Mouse (Mus musculus) CD4-positive helper T cell, adult 2 months (primary cell): ENCODE measurements at regions not wholly inside any gene's neighbourhood (a gene's known extent, or its start where the extent isn't known, plus 50 kb on each side); places are given as distances from the start of the nearest gene placed in this dataset.

Experiments used
- DNase-seq: peaks from one replicate; pipeline ENCODE4 v3.0.0-alpha.2; 2012; ENCODE audit warnings: low read depth, missing footprints, low spot score

DNA sequence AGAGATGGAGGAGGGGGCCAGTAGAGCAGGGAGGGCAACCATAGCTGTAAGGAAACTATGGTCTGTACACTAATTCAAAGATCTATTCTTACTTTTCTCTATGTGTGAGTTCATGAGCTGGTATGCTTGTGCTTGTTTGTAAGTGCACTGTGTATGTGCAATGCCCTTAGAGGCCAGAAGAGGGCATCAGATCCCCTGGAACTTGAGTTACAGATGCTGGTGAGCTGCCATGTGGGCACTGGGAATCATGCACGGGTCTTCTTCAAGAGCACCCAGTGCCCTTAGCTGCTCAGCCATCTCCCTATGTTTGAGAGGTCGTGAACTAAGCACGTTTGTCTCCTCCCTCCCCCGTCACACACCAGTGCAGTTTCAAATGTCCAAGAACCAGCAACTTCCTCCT, 68.9 kb downstream of the Tbx3 start:
- no peak for DNase-seq

DNA sequence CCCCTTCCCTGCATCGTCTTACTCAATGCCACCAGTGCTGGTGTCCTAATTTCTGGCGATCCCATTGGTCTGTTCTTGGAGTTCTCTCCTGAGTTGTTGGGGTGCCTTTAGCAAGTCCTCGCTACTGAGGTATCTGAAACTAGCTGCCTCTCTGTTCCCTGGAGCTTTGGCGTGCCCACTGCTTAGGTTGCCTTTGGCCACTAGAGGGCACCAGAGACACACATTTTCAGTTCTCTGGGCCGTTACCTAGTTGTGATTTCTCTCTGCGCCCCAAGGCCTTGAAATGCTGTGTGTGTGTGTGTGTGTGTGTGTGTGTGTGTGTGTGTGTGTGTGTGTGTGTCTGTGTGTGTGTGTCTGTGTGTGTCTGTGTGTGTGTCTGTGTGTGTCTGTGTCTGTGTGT, 70.6 kb downstream of the Tbx3 start:
- DNase-seq: peak; percentile 39

DNA sequence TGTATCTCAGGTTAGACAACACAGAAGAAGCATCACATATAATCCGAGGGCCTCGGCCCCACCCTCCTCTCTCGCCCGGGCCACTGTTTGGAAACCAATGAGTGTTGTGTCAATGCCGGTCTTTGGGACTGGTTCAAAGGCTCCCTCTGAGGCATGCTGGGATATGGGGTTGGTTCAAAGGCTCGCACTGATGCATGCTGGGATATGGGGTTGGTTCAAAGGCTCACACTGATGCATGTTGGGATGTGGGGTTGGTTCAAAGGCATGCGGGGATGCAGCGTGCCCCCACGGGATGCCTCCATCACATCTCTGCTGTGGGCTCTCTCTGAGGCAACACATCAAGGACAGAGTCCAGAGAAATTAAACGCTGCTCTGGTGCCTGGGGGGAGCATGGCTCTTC, 73.3 kb downstream of the Tbx3 start:
- DNase-seq: no peak

DNA sequence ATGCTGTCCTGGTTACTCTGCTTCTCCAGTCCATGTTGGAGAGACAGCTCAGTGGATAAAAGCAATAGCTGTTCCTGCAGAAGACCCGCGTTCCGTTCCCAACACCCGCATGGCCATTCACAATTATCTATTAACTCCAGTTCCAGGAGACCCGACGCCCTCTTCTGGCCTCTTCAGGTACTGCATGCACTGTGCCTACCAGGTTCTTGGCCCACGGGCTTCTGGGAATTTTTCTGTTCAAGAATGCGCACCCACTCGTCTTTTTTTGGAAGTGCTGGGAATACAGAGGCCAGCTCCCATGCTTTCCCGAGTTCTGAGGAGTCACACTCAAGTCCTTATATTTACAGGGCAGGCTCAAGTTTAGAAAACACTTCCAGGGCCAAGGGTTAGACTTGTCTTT, 76.6 kb downstream of the Tbx3 start:
- no peak for DNase-seq

DNA sequence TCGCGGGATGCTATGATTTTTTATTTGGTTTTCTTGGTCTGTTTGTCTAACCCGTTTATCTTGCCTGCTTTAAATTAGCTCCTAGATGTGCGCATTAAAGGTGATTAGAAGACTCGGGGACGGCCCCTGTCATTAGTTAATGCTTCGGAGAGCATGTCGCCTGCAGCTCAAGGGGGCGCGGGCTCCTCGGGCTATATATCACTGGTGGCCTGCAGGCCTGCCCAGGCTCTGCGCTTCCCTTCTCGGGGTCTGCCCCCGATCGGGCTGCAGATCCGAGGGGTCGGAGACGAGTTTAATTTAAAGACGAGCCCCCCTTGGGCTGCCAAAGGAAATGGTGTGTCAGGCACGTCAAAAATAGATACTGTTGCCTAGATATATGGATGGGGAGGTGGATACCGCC, 78.2 kb downstream of the Tbx3 start:
- DNase-seq: peak; percentile 8

DNA sequence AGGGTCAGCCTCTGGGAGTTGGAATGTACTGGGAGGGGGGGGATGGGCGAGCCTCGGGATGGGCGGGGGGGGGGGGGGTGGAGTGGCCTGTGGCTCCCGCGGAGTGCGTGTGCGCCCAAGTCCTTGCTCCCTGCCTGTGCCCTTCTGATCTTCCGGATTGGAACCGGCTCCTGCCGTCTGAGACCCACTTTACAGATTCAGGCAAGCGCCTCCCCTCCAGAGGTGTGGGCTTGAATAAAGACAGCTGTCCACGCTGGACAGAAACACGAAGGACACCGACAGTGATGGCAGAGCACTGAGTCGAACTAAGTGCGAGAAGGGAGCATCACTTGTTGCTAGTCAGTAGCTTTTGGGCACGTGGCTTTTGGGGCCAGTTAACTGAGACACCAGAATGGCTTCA, 78.7 kb downstream of the Tbx3 start:
- no peak for DNase-seq

DNA sequence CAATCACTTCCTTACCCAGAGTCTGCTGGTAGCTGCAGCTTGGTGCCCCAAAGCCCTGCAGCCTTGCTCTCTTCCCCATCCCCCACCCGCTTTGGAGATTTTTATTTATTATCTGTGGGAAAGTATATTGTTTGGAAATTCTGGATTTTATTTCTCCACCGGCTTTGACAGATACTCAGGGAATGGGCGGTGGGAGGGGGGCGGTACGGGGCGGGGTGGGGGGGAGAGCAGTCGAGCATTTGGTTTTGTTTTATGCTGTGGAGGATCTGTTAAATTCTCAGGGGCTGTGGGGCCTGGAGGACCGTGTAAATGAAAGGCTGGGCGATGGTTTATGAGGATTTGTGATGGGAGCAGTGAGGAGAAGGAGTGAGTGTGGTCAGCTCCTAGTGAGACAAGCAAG, 76.7 kb upstream of the Tbx5 start:
- no peak for DNase-seq

DNA sequence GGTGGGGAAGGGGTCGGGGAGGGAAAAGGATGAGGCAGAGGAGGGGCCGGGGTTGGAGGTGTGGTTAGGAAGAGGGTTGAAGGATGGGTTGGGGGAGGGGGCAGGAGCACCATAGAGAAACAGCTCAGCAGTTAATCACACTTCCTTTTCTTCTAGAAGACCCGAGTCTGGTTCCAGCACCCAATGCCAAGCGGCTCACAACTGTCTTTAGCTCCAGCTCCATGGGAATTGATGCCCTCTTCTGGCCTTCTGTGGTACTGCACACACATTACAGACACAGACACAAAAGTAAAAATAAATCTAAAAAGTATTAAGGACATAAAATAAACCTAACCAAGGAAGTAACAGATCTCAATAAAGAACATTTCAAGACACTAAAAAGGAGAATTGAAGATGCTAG, 73.6 kb upstream of the Tbx5 start:
- no peak for DNase-seq

DNA sequence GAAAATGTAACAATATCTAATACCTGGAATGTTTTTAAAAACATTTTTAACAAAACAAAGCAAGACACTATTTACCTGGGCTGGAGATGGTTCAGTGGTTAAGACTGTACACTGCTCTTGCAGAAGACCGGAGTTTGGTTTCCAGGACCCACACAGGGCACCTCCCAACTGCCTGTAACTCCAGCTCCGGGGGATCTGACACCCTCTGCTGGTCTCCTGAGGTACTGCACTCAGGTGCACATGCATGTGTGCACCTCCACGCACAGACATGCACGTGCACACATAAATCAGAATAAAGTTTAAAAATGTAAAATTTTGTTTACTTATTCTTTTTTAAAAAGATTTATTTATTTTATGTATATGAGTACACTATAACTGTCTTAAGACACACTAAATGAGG, 70.4 kb upstream of the Tbx5 start:
- no peak for DNase-seq

DNA sequence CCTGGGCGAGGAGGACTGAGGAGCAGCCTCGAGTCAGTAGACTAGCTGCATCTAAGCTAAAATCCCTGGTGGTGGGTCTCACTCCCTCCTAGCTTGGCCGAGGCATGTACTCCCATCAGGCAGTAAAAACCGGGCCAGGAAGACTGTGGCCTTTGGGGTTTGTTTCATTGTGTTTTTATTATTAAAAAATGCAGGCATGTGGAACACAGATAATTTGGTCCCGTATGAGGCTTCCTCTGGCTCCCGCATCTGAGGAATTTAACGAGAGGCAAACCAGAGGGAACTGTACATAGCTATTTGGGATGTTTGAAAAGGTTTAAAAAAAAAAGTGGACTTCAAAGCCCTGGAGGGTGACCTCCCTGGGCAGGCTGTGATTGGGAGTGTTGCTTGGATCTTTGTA, 69.1 kb upstream of the Tbx5 start:
- no peak for DNase-seq

DNA sequence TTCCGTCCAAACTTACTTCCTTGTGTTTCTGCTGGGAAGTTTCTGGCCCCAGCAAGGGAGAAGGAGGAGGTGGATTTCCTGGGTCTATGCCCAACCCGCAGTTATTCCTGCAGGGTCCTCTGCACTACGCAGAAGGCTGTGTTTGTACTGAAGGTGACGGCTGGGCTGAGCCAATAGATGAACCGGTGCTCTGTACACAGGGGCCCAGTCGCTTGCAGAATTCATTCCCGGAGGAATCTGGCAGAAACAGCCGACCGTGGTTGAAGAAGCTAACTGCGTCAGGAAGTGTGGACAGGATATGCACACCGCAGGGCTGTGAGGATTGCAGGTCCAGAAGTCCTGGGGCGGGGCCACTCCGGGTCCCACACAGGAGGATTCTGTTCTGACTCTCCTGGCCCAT, 66.1 kb upstream of the Tbx5 start:
- DNase-seq: no peak

DNA sequence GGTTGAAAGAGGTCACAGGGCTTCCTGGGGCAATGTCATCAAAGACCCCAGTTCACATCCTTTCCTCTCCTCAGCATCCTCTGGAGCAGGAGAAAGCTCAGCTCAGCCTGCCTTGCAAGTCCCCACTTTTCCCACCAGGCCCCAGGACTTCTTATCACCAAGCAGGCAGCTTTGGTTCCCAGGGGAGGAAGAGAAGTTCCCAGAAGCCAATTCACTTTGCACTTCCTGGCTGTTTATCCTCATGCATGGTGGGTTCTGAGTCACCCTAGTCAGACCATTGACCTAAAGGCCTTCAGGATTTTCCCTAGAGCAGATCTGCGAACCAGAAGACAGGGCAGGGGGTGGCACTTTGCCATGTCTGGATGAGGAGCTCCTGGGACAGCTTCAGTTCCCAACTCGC, 61.5 kb upstream of the Tbx5 start:
- DNase-seq: no peak

DNA sequence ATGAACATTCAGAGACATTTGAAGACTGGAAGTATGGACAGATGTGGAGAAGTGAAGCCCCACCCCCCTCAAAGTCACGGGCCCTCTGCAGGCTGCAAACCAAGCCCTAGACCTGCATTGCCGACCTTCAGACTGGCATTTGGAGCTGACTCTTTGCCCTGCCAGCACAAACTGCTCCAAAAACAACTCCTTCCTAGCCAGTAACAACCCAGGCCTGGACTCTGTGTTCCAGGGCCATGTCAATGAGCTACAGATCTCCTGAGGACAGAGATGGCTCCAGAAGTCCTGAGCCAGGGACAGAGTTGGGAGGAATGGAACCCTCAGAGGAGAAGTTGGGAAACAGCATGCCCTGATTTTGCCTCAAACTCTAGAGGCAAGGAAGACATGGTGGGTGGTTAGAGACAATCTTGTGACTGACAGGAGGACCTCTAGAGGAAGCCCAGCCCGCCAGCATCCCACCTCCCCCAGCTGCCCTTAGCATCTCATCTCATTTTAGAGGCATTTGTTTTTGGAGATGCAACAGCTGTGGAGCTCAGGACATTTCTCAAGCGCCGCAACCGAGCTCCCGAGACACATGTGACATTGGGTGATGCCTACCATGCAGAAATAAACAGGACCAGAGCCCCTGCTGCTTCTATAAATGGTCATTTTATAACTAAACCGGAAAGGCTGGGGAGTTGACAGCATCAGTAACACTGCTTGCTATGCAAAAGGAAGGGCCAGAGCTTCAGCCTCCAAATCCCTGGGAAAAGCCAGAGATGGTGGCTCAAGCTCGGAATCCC, 56.2 kb upstream of the Tbx5 start:
- DNase-seq: no peak

DNA sequence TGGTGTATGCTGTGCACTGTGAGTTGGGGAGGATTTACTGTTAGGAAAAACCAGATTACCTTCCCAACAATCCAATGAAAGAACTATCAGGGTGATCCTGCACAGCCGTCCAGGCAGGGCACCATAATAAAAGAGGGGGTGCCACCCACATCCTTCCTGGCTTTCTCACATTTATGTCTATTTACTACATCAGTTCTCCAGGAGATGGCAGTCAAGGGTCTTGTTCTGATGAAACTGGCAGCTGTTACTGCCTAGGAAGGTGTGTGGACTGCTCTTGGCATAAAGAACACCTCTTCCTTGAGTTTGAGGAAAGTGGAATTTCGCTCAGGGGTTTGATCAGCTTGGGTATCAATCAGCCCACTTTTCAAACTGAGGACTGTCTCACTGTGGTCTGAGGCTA, 54.6 kb upstream of the Tbx5 start:
- DNase-seq: no peak

DNA sequence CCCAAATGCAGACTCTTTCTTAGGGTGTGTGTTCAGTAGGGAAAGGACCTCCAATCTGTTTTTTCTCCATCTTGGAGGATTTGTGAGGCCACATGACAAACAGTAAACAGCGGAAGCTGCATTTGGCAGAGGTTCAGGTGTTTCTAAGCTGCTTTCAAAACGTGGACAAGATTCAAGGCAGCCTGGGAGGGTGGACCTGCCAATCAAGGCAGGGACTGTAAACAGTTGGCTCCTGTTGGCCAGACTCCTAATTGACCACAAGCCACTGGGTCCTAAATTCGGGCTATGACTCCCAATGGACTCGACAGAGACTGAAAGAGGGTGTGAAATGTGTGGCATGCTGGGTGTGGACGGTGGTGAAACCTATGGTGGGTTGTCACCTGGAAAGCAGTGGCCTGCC, 51.1 kb upstream of the Tbx5 start:
- no peak for DNase-seq
